Mouse (Mus musculus) forebrain, embryonic 14.5 days (tissue): ENCODE data around the gene Gm9736. TPM values are rescaled to one million over a fixed set of nuclear protein-coding genes. Genes with fewer than 3 reads are reported as not detected.
"Not testable (repeated sequence)": the region's sequence is repeated elsewhere in the genome, so short reads cannot be mapped to it uniquely, and the experiment has no call there.

Source experiments
- ATAC-seq: fragments of 200-750 bp; cut with Nextera tagmentation; 2 replicates; pipeline ENCODE4 v1.8.0; 2017; ENCODE audit warnings: mild to moderate bottlenecking, moderate library complexity
- DNase-seq: peaks from one replicate; pipeline ENCODE4 v3.0.0-alpha.2; 2015; ENCODE audit warnings: low spot score
- H3K27ac ChIP-seq: fragments of 300-500 bp; sonication (generic); 2 replicates; pipeline ENCODE4 v1.5.1; 2014; ENCODE audit warnings: low read depth, mild to moderate bottlenecking, control low read depth, low read length, moderate library complexity
- H3K27me3 ChIP-seq: fragments of 300-500 bp; sonication (generic); replicated peaks from 2 replicates; pipeline ENCODE4 v1.6.1; 2014; ENCODE audit warnings: low read length, control low read depth, mixed read lengths; ENCODE audit not compliant: control insufficient read depth, insufficient read depth
- H3K36me3 ChIP-seq: fragments of 300-500 bp; sonication (generic); 2 replicates; pipeline ENCODE4 v1.6.1; 2014; ENCODE audit warnings: low read length, control low read depth; ENCODE audit not compliant: control insufficient read depth, insufficient read depth
- H3K4me1 ChIP-seq: fragments of 300-500 bp; sonication (generic); 2 replicates; pipeline ENCODE4 v1.6.1; 2014; ENCODE audit warnings: antibody characterized with exemption, low read length, control low read depth; ENCODE audit not compliant: control insufficient read depth, insufficient read depth
- H3K4me2 ChIP-seq: fragments of 300-500 bp; sonication (generic); 2 replicates; pipeline ENCODE4 v1.6.1; 2014; ENCODE audit warnings: mild to moderate bottlenecking, control low read depth, low read length
- H3K4me3 ChIP-seq: fragments of 300-500 bp; sonication (generic); 2 replicates; pipeline ENCODE4 v1.5.1; 2014; ENCODE audit warnings: low read depth, low read length, control low read depth
- H3K9ac ChIP-seq: fragments of 300-500 bp; sonication (generic); 2 replicates; pipeline ENCODE4 v1.6.1; 2014; ENCODE audit warnings: mild to moderate bottlenecking, low read length, control low read depth, moderate library complexity
- H3K9me3 ChIP-seq: fragments of 300-500 bp; sonication (generic); replicated peaks from 2 replicates; pipeline ENCODE4 v1.6.1; 2016; ENCODE audit warnings: low read length, control low read depth, mixed read lengths; ENCODE audit not compliant: control insufficient read depth
- WGBS: fragments of 180-500 bp; shearing (Covaris S2); extraction: QIAGEN DNeasy Blood & Tissue Kit; methylation state at CpG from one replicate; pipeline ENCODE4 v1.1.7; 2014; 5-methylcytosine and 5-hydroxymethylcytosine counted together
- polyA plus RNA-seq: library from polyadenylated mRNA; unstranded; fragments of >200 nt; fragmentation: Nextera tagmentation; extraction: Ambion mirVana; gene quantifications from 2 replicates; pipeline ENCODE4 v1.2.1, GENCODE M21; 2014

The Gm9736 gene
- polyA plus RNA-seq, 1 experiment from 2014 or later = not detected

- H3K9me3 ChIP-seq, H3K27ac ChIP-seq, H3K4me1 ChIP-seq, ATAC-seq, H3K9ac ChIP-seq, H3K36me3 ChIP-seq, H3K27me3 ChIP-seq, DNase-seq, H3K4me3 ChIP-seq, H3K4me2 ChIP-seq: not testable (repeated sequence)
Observed at GRCm38 (mm10) chr10:77711157-77711556, 40.0 kb downstream of the Gm9736 start, which contains the start of gene Gm10024. Gene Gm10024, plus strand, starts transcription at chr10:77711457.

DNA sequence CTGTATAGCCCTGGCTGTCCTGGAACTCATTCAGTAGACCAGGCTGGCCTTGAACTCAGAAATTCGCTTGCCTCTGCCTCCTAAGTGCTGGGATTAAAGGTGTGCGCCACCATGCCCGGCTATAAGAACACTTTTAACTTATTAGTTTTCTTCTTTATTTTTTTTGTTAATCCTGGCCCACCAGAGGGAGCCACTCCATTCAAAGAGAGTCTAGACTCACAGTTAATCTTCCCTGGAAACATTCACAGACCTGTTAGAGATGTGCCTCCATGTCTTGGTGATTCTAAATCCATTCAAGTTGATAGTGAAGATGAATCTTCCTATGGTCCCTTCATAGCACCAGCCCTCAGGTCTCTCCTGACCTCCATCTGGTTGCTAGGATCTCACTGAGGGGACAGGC lies 41.3 kb downstream of the Gm9736 start:
- DNase-seq = no peak
- no peak for ATAC-seq
- no peak overlapping the region for H3K9ac ChIP-seq
- no peaks in the 10 kb centered on the region for H3K36me3 ChIP-seq
- H3K4me1 ChIP-seq = no peaks in the 10 kb centered on the region
- H3K4me2 ChIP-seq = no peak overlapping the region
- no peaks in the 10 kb centered on the region for H3K27me3 ChIP-seq
- WGBS = 82% methylated on average over 3 of the region's 3 CpGs
- H3K4me3 ChIP-seq = no peak overlapping the region
- H3K27ac ChIP-seq = no peak overlapping the region
- peaks cover 4% of the 10 kb centered on the region; the same call in 1 of the 2 replicates for H3K9me3 ChIP-seq

- DNase-seq (no peak), ATAC-seq (no peak)
- no peaks in the 10 kb centered on the region for H3K36me3 ChIP-seq
- H3K9me3 ChIP-seq = 0 out of 2 replicates have a peak, but pooled peaks cover 9% of the 10 kb centered on the region
- H3K9ac ChIP-seq = no peak within 1 kb of the TSS
- H3K4me1 ChIP-seq = no peaks in the 10 kb centered on the region
- no peak within 1 kb of the TSS for H3K4me2 ChIP-seq
- no peaks in the 10 kb centered on the region for H3K27me3 ChIP-seq
- no peak within 1 kb of the TSS for H3K27ac ChIP-seq
- 92% methylated on average over 1 of the region's 1 CpGs for WGBS
- no peak within 1 kb of the TSS for H3K4me3 ChIP-seq
Observed at GRCm38 (mm10) chr10:77706326-77706725, 44.8 kb downstream of the Gm9736 start, which contains the start of gene Gm10272. Gene Gm10272, plus strand, starts transcription at chr10:77706626.

Other genes with a start within 250 kb of the Gm9736 start
- 33.8 and 36.9 TPM in 2 replicates for gene Fam207a, start 235.6 kb downstream of the Gm9736 start, polyA plus RNA-seq
- 0.67 and 0.89 TPM in 2 replicates for gene Itgb2, start 221.1 kb downstream of the Gm9736 start, polyA plus RNA-seq
- 74.1 and 85.5 TPM in 2 replicates for gene Pttg1ip, start 169.6 kb downstream of the Gm9736 start, polyA plus RNA-seq
- gene Sumo3, start 145.3 kb downstream of the Gm9736 start, polyA plus RNA-seq = 277 and 308 TPM in 2 replicates
- 1.7 and 16.2 TPM in 2 replicates for gene Gm49325, start 145.2 kb downstream of the Gm9736 start, polyA plus RNA-seq
- gene Ube2g2, start 129.1 kb downstream of the Gm9736 start, polyA plus RNA-seq = 72.6 and 73.6 TPM in 2 replicates
- 0.45 and 0.55 TPM in 2 replicates for gene Tspear, start 64.8 kb downstream of the Gm9736 start, polyA plus RNA-seq
- not detected in 2 replicates for gene Gm19402, start 60.6 kb downstream of the Gm9736 start, polyA plus RNA-seq
- gene Gm9508, start 54.1 kb downstream of the Gm9736 start, polyA plus RNA-seq = not detected in 2 replicates
- gene Gm10272, start 44.7 kb downstream of the Gm9736 start, polyA plus RNA-seq = not detected in 2 replicates
- not detected in 2 replicates for gene Gm10024, start 39.9 kb downstream of the Gm9736 start, polyA plus RNA-seq
- not detected in 2 replicates for gene Gm10142, start 35.5 kb downstream of the Gm9736 start, polyA plus RNA-seq
- not detected in 2 replicates for gene Krtap12-1, start 30.8 kb downstream of the Gm9736 start, polyA plus RNA-seq
- gene Gm10100, start 24.9 kb downstream of the Gm9736 start, polyA plus RNA-seq = not detected in 2 replicates
- gene Gm18596, start 8.7 kb downstream of the Gm9736 start, polyA plus RNA-seq = not detected in 2 replicates
- gene Gm3233, start 8.3 kb upstream of the Gm9736 start, polyA plus RNA-seq = not detected in 2 replicates
- not detected in 2 replicates for gene Gm3238, start 20.0 kb upstream of the Gm9736 start, polyA plus RNA-seq
- not detected in 2 replicates for gene Gm7138, start 25.6 kb upstream of the Gm9736 start, polyA plus RNA-seq
- not detected in 2 replicates for gene Gm3250, start 31.2 kb upstream of the Gm9736 start, polyA plus RNA-seq
- gene Gm7137, start 36.8 kb upstream of the Gm9736 start, polyA plus RNA-seq = not detected in 2 replicates
- not detected in 2 replicates for gene Gm9639, start 43.7 kb upstream of the Gm9736 start, polyA plus RNA-seq
- not detected in 2 replicates for gene Gm19668, start 47.8 kb upstream of the Gm9736 start, polyA plus RNA-seq
- not detected in 2 replicates for gene Gm9507, start 60.5 kb upstream of the Gm9736 start, polyA plus RNA-seq
- gene Gm2696, start 63.3 kb upstream of the Gm9736 start, polyA plus RNA-seq = not detected in 2 replicates
- not detected in 2 replicates for gene Krtap10-4, start 75.7 kb upstream of the Gm9736 start, polyA plus RNA-seq
- not detected in 2 replicates for gene Krtap10-10, start 84.6 kb upstream of the Gm9736 start, polyA plus RNA-seq
- gene Gm36176, start 95.4 kb upstream of the Gm9736 start, polyA plus RNA-seq = not detected in 2 replicates
- not detected in 2 replicates for gene Gm10318, start 101.5 kb upstream of the Gm9736 start, polyA plus RNA-seq
- not detected in 2 replicates for gene Gm3285, start 110.6 kb upstream of the Gm9736 start, polyA plus RNA-seq
- 6.4 and 8.4 TPM in 2 replicates for gene Lrrc3, start 151.2 kb upstream of the Gm9736 start, polyA plus RNA-seq
- 1.4 and 2.8 TPM in 2 replicates for gene Trpm2, start 219.2 kb upstream of the Gm9736 start, polyA plus RNA-seq
- gene 1810043G02Rik, start 227.2 kb upstream of the Gm9736 start, polyA plus RNA-seq = 31.0 and 35.0 TPM in 2 replicates